Mouse (Mus musculus) heart, adult 11 months (tissue): ENCODE data around the gene Sipa1l1.
"Not testable (repeated sequence)": the region's sequence is repeated elsewhere in the genome, so short reads cannot be mapped to it uniquely, and the experiment has no call there.

Experiments used
- DNase-seq: peaks from one replicate; pipeline ENCODE4 v3.0.0; 2022

The Sipa1l1 gene

DNA sequence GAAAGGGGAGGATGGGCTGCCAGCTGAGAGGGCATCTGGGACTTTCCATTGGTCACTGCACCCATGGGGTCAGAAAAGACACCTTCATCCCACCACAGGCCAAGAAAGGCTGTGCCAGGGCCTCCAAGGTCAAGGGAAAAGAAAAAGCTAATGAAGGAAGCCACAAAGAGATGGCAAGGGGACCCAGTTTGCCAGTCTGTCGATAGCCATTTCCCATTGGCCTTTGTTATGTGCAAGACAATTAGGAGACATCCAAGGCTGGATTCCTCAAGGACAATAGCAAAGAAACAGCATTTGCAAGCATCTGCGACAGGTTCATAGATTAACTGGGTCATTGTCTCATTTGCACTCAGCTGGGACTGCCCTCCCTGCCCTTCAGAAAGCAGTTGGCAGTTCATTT is 316.3 kb downstream of the Sipa1l1 start:
- DNase-seq: peak; percentile 72

GRCm38 (mm10) chr12:82486829-82487560 is 317.9 kb downstream of the Sipa1l1 start:
- peak; percentile 9 for DNase-seq

DNA sequence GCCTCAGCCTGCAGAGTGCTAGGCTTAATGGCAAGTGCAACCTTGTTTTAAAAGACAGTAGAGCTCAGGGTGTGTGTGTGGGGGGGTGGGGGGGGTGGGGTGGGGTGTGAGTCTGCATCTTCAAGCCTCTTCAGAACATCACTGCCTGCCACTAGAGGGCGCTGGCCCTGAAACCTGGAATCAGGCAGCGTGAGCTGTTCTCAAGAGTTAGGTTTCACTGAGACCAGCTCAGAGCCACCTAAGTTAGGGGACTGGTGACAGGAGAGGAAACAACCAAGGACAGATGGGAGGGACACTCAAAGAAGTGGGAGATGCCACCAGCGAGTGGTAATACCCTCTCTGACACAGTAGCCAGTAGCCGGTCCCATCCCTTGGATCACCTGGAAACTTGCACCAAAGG is 320.0 kb downstream of the Sipa1l1 start:
- peak; percentile 89 for DNase-seq

DNA sequence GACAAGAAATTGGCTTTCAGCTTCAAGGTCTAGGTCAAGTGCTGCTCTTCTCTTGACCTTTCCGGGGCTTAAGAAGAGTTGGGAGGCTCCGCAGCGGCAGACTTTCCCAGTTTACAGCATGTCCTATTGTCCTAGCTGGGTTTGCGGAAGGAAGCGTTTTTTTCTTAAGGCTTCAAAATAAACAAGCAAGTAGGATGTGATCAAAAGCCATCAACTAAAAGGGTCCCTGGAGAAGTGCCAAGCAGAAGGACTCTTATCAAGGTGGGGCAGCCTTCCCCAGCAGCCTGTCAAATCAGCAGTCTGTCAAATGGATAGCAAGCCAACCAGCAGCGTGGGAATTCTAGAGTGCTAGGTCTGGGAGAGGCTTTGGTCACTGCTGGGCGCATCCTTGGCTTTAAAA is 320.5 kb downstream of the Sipa1l1 start:
- peak; percentile 96 for DNase-seq

DNA sequence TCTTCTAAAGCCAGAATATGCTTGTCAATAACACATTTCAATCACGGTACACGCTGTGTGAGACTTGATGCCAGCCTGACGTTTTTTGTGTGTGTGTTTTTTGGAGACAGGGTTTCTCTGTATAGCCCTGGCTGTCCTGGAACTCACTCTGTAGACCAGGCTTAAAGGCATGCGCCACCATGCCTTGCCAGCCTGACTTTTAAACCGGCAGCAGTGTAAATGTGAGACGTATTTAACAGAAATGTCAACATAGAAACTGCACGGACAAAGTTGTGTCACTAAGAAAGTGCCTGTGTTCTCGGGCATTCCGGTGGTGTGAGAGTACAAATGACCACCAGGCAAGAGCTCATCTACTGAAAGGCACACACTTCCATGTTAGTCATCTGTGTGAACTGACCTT is 323.3 kb downstream of the Sipa1l1 start:
- DNase-seq: peak; percentile 82

DNA sequence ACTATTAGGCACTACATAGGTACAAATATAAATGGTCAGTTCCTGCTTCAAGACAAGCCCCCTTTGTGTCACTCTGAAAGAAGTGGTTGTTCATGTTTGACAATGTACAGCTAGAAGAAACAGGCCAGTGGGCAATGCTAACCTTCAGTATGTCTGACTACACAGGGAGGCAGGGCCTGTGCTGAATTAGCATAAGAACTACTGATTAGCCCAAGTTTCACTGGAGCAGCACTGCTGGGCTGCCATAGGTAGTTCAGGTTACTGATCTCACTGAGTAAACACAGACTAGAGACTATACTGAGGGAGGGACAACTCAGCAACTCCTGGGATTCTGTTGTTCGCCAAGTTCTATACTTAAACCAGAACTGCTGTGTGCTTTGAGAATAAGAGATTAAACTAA is 324.1 kb downstream of the Sipa1l1 start:
- DNase-seq: not testable (repeated sequence)

DNA sequence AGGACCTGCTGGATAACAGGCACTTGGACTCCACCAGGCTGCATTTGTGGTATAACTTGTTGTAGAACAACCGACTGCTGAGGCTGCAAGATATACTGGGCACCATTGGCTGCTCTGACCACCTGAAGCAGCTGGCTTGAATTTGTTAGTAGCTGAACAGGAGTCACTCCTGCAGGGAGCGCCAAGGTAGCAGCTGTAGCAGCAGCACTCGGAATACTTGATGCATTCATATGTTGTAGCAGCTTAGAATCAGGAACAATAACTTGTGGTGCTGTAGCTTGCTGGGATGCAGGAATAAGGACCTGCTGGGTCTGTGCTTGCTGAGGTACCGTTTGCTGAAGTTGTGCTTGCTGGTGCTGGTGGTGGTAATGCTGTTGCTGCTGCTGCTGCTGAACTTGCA is 326.8 kb downstream of the Sipa1l1 start:
- DNase-seq: peak; percentile 75

GRCm38 (mm10) chr12:82497866-82498631 is 328.9 kb downstream of the Sipa1l1 start:
- peak; percentile 86 for DNase-seq

- DNase-seq: peak; percentile 66
These were observed 329.6 kb downstream of the Sipa1l1 start for GRCm38 (mm10) chr12:82498701-82499100.

DNA sequence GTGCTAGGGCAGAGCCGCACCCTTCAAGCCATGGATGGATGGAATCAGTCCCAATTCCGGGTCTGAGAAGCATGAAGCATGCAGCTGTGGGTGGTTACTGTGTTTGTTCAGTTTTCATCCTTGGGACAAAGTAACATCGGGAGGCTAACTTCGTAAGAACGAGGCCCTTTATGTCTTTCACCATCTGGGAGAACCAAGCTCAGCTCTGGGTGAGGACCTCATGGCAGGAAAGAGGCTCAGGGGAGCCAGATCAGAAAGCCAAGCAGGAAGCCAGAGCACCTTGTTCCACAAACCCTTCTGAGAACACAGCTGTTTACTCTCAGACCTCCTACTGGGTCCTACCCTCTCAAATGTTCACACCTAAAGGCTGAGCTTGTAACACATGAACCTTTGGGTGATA is 330.6 kb downstream of the Sipa1l1 start:
- peak; percentile 58 for DNase-seq
